Mouse (Mus musculus): ENCODE data around the gene Kat14.

DNA sequence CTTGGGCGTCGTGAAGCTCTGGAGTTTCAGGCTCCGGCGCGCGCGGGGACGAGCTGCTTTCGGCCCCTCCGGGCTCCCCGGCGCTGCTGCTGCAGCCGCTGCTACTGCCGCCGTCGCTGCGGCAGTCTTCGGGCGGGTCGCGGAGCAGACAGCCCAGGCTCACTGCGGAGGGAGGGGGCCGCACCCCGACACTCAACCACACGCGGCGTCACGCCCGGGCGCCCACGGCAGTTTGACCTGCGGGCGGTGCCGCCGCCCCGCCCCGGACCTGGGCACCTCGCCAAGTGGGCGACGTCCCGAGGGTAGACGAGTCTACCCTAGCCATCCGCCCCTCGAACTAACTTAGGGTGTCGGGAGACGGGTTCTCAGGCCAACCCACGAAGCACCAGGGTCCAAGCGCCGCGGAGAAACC is 37.8 kb upstream of the Kat14 start:
- TF ChIP-seq TAL1 (IDR thresholded peaks at IDR 0.05; ENCODE audit: low read length), result no peak
- TF ChIP-seq GATA1 (IDR thresholded peaks at IDR 0.05; ENCODE audit: low read length), result no peak
